Mouse (Mus musculus): ENCODE data around the gene Slit3. TPM values are rescaled to one million over a fixed set of nuclear protein-coding genes. Genes with fewer than 3 reads are reported as not detected.

Gene Slit3
- polyA plus RNA-seq, 1 experiment from 2014 or later = 20.4 TPM

DNA sequence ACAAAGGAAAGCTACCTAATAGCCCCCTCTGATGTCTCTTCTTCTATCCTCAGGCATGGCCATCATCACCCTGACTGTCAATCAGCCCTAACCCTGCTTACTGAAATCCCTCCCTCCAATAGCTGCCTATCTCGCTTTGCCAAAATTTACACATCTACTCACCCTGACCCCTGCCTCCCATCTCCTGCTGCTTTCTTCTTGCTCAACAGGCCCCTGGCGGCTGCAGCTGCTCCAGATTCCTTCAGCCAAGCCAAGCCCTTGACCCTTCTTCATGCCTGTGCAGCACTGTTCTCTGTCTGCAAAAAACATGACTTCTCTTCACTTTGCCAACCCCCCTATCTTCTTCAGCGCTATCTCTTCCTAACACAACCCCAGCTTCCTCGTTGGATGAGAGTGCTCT lies 245.6 kb downstream of the Slit3 start:
- no peak overlapping the region for H3K4me3 ChIP-seq (ENCODE audit: low read length)
- no peak overlapping the region for H3K27ac ChIP-seq (ENCODE audit: low read depth, low read length)
- H3K36me3 ChIP-seq (ENCODE audit: control insufficient read depth, insufficient read depth, low read length) = no peaks in the 10 kb centered on the region
- no peak overlapping the region for H3K9ac ChIP-seq (ENCODE audit: low read depth, low read length)
- H3K9me3 ChIP-seq (ENCODE audit: control insufficient read depth, low read length) = no peaks in the 10 kb centered on the region
- no peak overlapping the region for H3K4me2 ChIP-seq (replicated peaks; ENCODE audit: low read depth, low read length)
- WGBS = 76% methylated on average over 4 of the region's 4 CpGs
- H3K27me3 ChIP-seq (ENCODE audit: control insufficient read depth, insufficient read depth, low read length) = no peaks in the 10 kb centered on the region
- ATAC-seq (ENCODE audit: low FRiP score, low TSS enrichment) = no peak
- H3K4me1 ChIP-seq (ENCODE audit: control insufficient read depth, insufficient read depth, low read length) = no peaks in the 10 kb centered on the region; the same call in 1 of the 2 replicates

DNA sequence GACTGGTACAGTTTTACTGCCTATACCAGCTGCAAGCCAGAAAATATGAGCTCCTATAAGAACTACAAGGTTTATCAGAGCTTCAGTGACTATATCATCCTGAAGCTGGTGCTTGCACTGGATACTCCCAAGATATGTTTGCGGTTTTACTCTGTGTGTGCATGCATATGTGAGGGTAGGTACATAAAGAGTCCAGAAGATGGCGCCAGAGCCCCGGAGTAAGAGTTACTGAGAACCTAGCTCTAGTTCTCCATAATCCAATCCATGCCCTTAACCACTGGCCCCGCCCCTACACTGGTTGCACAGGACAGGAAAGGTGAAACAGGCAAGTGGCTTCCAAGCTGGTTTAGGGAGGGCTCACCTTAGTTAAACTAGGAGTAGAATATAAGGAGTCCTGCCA lies 246.2 kb downstream of the Slit3 start:
- H3K36me3 ChIP-seq (ENCODE audit: control insufficient read depth, insufficient read depth, low read length) = no peaks in the 10 kb centered on the region
- no peaks in the 10 kb centered on the region; the same call in 1 of the 2 replicates for H3K4me1 ChIP-seq (ENCODE audit: control insufficient read depth, insufficient read depth, low read length)
- no peak overlapping the region for H3K4me2 ChIP-seq (replicated peaks; ENCODE audit: low read depth, low read length)
- no peaks in the 10 kb centered on the region for H3K27me3 ChIP-seq (ENCODE audit: control insufficient read depth, insufficient read depth, low read length)
- H3K4me3 ChIP-seq (ENCODE audit: low read length) = no peak overlapping the region
- no peak overlapping the region for H3K27ac ChIP-seq (ENCODE audit: low read depth, low read length)
- H3K9me3 ChIP-seq (ENCODE audit: control insufficient read depth, low read length) = peaks cover under 1% of the 10 kb centered on the region; the same call in 1 of the 2 replicates
- 89% methylated on average over 4 of the region's 4 CpGs for WGBS
- no peak overlapping the region for H3K9ac ChIP-seq (ENCODE audit: low read depth, low read length)
- no peak for ATAC-seq (ENCODE audit: low FRiP score, low TSS enrichment)

DNA sequence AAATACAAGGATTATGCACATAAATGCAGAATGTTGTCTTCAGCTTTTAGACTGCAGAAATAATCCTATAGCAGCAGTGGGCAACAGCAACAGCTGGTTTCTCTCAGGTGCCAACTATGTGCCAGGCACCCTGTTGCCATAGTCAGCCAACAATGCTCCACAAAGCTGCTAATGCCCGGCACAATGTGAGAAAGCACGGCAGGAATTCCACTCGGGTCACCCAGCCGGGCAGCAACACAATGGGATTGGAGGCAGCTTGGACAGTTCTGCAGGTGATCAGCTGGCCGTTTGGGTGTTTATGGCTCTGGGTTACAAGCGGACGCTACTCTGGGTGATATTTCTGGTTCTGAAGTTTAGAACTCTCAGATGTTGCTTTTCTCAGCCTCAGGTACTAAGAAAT lies 248.9 kb downstream of the Slit3 start:
- WGBS = 30% methylated on average over 7 of the region's 7 CpGs
- no peak for ATAC-seq (ENCODE audit: low FRiP score, low TSS enrichment)
- Histone ChIP-seq H3K9me3 (ENCODE audit: control insufficient read depth, low read length) (peaks cover 4% of the 10 kb centered on the region; the same call in 1 of the 2 replicates), H3K27ac (ENCODE audit: low read depth, low read length) (no peak overlapping the region), H3K4me1 (ENCODE audit: control insufficient read depth, insufficient read depth, low read length) (no peaks in the 10 kb centered on the region; the same call in 1 of the 2 replicates), H3K9ac (ENCODE audit: low read depth, low read length) (no peak overlapping the region), H3K4me2 (replicated peaks; ENCODE audit: low read depth, low read length) (no peak overlapping the region), H3K27me3 (ENCODE audit: control insufficient read depth, insufficient read depth, low read length) (no peaks in the 10 kb centered on the region), H3K36me3 (ENCODE audit: control insufficient read depth, insufficient read depth, low read length) (no peaks in the 10 kb centered on the region), H3K4me3 (ENCODE audit: low read length) (no peak overlapping the region)

DNA sequence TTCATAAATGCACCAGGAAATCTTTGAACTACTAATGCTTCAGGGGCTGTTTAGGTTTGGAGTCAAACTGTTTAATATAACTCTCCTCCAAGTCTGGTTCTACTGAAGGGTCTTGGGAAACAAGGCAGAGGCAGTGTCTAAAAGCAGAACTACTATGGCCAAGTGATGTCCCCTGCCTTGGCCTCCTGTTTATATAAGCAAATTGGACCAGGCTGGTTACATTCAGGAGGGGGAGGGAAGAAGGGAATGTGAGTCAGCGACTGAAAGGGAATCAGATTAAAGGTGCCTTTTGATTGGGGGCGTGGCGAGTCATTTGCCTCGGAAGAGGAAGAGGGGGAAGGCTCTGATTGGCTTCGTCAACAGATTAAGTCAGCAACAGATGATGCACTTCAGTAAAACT lies 249.7 kb downstream of the Slit3 start:
- 22% methylated on average over 5 of the region's 5 CpGs for WGBS
- ATAC-seq (ENCODE audit: low FRiP score, low TSS enrichment) = no peak
- H3K27ac ChIP-seq (ENCODE audit: low read depth, low read length) = no peak overlapping the region

DNA sequence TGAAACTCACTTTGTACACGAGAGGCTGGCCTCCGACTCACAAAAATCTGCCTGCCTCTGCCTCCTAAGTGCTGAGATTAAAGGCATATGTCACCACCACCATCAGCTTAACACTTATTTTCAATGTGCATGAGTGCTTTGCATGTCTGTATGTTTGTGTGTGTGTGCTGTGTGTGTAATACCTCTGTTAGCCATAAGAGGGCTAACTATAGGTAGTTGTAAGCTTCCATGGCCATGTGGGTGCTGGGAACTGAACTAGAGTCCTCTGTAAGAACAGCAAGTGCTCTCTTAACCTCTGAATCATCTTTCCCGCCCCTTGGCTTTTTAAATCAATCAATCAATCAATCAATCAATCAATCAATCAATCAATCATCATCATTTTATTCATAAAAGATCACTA lies 251.4 kb downstream of the Slit3 start:
- no peak for ATAC-seq (ENCODE audit: low FRiP score, low TSS enrichment)
- 94% methylated on average over 3 of the region's 3 CpGs for WGBS
- H3K9ac ChIP-seq (ENCODE audit: low read depth, low read length) = no peak overlapping the region
- no peak overlapping the region for H3K27ac ChIP-seq (ENCODE audit: low read depth, low read length)
- peaks cover 4% of the 10 kb centered on the region; the same call in 1 of the 2 replicates for H3K9me3 ChIP-seq (ENCODE audit: control insufficient read depth, low read length)
- no peaks in the 10 kb centered on the region for H3K4me1 ChIP-seq (ENCODE audit: control insufficient read depth, insufficient read depth, low read length)
- H3K4me2 ChIP-seq (replicated peaks; ENCODE audit: low read depth, low read length) = no peak overlapping the region
- no peak overlapping the region for H3K4me3 ChIP-seq (ENCODE audit: low read length)
- no peaks in the 10 kb centered on the region; the same call in 1 of the 2 replicates for H3K36me3 ChIP-seq (ENCODE audit: control insufficient read depth, insufficient read depth, low read length)
- no peaks in the 10 kb centered on the region for H3K27me3 ChIP-seq (ENCODE audit: control insufficient read depth, insufficient read depth, low read length)

More for the DNA sequence above, 249.7 kb downstream of the Slit3 start:
- Histone ChIP-seq H3K4me2 (replicated peaks; ENCODE audit: low read depth, low read length) (no peak overlapping the region), H3K9me3 (ENCODE audit: control insufficient read depth, low read length) (peaks cover 4% of the 10 kb centered on the region; the same call in 1 of the 2 replicates), H3K27me3 (ENCODE audit: control insufficient read depth, insufficient read depth, low read length) (no peaks in the 10 kb centered on the region), H3K4me1 (ENCODE audit: control insufficient read depth, insufficient read depth, low read length) (no peaks in the 10 kb centered on the region), H3K4me3 (ENCODE audit: low read length) (no peak overlapping the region), H3K9ac (ENCODE audit: low read depth, low read length) (no peak overlapping the region), H3K36me3 (ENCODE audit: control insufficient read depth, insufficient read depth, low read length) (no peaks in the 10 kb centered on the region)

DNA sequence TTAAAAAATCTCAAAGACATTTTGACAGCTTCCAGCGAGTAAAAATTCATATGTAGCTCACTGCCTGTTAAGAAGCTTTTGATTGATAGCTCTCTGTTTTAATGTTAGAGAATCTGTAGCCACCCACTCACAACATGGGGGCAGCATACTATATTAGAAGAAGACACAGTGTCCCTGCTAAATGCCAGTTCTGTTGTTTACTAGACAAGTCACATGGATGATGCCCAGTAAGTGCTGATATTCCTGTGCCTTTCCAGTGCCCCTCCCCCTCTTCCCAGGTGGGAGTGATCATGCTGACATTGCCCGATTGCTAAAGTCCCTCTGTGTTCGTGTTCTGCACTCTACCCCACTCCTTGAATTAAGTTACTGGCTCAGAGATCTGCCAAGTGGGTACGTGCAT lies 254.0 kb downstream of the Slit3 start:
- no peak overlapping the region for H3K4me3 ChIP-seq (ENCODE audit: low read length)
- H3K9ac ChIP-seq (ENCODE audit: low read depth, low read length) = no peak overlapping the region
- H3K9me3 ChIP-seq (ENCODE audit: control insufficient read depth, low read length) = peaks cover 4% of the 10 kb centered on the region; the same call in 1 of the 2 replicates
- no peaks in the 10 kb centered on the region; the same call in 1 of the 2 replicates for H3K36me3 ChIP-seq (ENCODE audit: control insufficient read depth, insufficient read depth, low read length)
- WGBS = 63% methylated on average over 4 of the region's 4 CpGs
- H3K27me3 ChIP-seq (ENCODE audit: control insufficient read depth, insufficient read depth, low read length) = no peaks in the 10 kb centered on the region
- ATAC-seq (ENCODE audit: low FRiP score, low TSS enrichment) = no peak
- H3K4me2 ChIP-seq (replicated peaks; ENCODE audit: low read depth, low read length) = no peak overlapping the region
- no peaks in the 10 kb centered on the region for H3K4me1 ChIP-seq (ENCODE audit: control insufficient read depth, insufficient read depth, low read length)
- no peak overlapping the region for H3K27ac ChIP-seq (ENCODE audit: low read depth, low read length)

DNA sequence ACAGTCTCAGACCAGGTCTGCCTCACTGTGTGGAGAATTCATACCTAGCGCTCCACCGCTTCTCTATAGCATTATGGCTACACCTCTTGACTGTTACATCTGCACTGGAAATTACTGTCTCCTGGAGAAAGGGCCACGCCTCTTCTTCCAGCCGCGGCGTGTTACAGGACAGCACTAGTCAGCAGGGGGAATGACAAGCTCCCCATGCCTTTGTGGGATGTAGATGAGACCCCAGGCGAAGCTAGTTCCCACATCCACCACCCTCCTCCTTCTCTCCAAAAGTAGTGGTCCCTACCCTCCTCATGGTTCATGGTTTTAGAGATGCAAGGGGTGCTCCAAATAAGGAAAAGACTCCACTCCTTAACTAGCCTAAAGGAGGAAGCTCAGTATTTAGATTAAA lies 257.8 kb downstream of the Slit3 start:
- H3K9ac ChIP-seq (ENCODE audit: low read depth, low read length) = no peak overlapping the region
- no peaks in the 10 kb centered on the region for H3K9me3 ChIP-seq (ENCODE audit: control insufficient read depth, low read length)
- H3K27ac ChIP-seq (ENCODE audit: low read depth, low read length) = no peak overlapping the region
- ATAC-seq (ENCODE audit: low FRiP score, low TSS enrichment) = no peak
- H3K27me3 ChIP-seq (ENCODE audit: control insufficient read depth, insufficient read depth, low read length) = no peaks in the 10 kb centered on the region
- H3K4me3 ChIP-seq (ENCODE audit: low read length) = no peak overlapping the region
- WGBS = 79% methylated on average over 7 of the region's 7 CpGs
- H3K36me3 ChIP-seq (ENCODE audit: control insufficient read depth, insufficient read depth, low read length) = no peaks in the 10 kb centered on the region; the same call in 1 of the 2 replicates
- no peak overlapping the region for H3K4me2 ChIP-seq (replicated peaks; ENCODE audit: low read depth, low read length)
- 0 out of 2 replicates have a peak, but pooled peaks cover under 1% of the 10 kb centered on the region for H3K4me1 ChIP-seq (ENCODE audit: control insufficient read depth, insufficient read depth, low read length)

DNA sequence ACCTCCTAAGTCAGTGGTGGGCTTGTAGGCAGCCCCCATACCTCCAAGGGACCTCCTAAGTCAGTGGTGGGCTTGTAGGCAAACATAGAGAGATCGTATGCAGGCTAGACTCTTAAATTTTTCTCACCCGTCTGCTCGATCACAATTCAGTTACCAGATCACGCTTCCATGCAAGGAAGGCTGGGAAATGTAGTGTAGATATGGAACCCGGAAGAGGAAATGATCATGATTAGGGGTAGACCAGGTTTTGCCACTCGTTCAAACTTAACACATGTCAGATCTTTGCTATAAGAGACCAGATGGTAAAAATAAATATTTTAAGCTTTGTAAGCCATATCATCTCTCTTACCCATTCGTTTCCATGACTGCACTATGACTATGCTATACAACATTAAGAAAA lies 258.4 kb downstream of the Slit3 start:
- Histone ChIP-seq H3K27ac (ENCODE audit: low read depth, low read length) (no peak overlapping the region), H3K9ac (ENCODE audit: low read depth, low read length) (no peak overlapping the region), H3K4me2 (replicated peaks; ENCODE audit: low read depth, low read length) (no peak overlapping the region), H3K4me1 (ENCODE audit: control insufficient read depth, insufficient read depth, low read length) (peaks cover 6% of the 10 kb centered on the region; the same call in 1 of the 2 replicates), H3K36me3 (ENCODE audit: control insufficient read depth, insufficient read depth, low read length) (no peaks in the 10 kb centered on the region; the same call in 1 of the 2 replicates), H3K4me3 (ENCODE audit: low read length) (no peak overlapping the region), H3K9me3 (ENCODE audit: control insufficient read depth, low read length) (no peaks in the 10 kb centered on the region), H3K27me3 (ENCODE audit: control insufficient read depth, insufficient read depth, low read length) (no peaks in the 10 kb centered on the region)
- ATAC-seq (ENCODE audit: low FRiP score, low TSS enrichment) = no peak
- WGBS = 90% methylated on average over 7 of the region's 7 CpGs

DNA sequence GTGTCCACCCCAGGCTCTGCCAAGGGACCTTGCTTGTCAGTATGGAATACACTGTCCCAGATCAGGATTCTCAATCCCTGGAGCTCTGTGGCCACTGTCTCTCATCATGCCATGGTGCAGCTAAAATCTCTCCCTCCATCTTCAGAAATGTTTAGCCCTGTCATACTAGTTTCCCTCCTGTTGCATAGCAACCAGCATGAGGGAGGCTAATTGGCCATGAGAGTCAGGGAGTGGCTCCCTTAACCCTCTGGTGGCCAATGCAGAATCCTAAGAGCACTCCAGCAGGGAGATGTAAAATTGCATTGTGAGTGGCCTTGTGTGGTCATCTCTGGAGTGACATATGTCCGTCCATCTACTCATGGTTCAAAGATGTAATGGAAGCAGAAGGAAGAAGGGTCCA lies 259.7 kb downstream of the Slit3 start:
- Histone ChIP-seq H3K4me2 (replicated peaks; ENCODE audit: low read depth, low read length) (no peak overlapping the region), H3K4me1 (ENCODE audit: control insufficient read depth, insufficient read depth, low read length) (peaks cover 19% of the 10 kb centered on the region), H3K27ac (ENCODE audit: low read depth, low read length) (no peak overlapping the region), H3K4me3 (ENCODE audit: low read length) (no peak overlapping the region), H3K27me3 (ENCODE audit: control insufficient read depth, insufficient read depth, low read length) (no peaks in the 10 kb centered on the region), H3K9ac (ENCODE audit: low read depth, low read length) (no peak overlapping the region), H3K9me3 (ENCODE audit: control insufficient read depth, low read length) (no peaks in the 10 kb centered on the region), H3K36me3 (ENCODE audit: control insufficient read depth, insufficient read depth, low read length) (no peaks in the 10 kb centered on the region; the same call in 1 of the 2 replicates)
- no peak for ATAC-seq (ENCODE audit: low FRiP score, low TSS enrichment)
- WGBS = 90% methylated on average over 1 of the region's 1 CpGs
